Mouse (Mus musculus) liver, embryonic 14.5 days (tissue): ENCODE results near the gene Agbl1. TPM values are rescaled to one million over a fixed set of nuclear protein-coding genes. Genes with fewer than 3 reads are reported as not detected.

ENCODE experiments used
- ATAC-seq: fragments of 200-750 bp; cut with Nextera tagmentation; 2 replicates; pipeline ENCODE4 v1.8.0; 2017; ENCODE audit warnings: moderate number of reproducible peaks, mild to moderate bottlenecking, moderate library complexity; ENCODE audit not compliant: insufficient read depth
- DNase-seq, 3 experiments: peaks; one replicate each; pipeline ENCODE4 v3.0.0-alpha.2; 2012 to 2013; ENCODE audit warnings: low read depth in 3 of 3, low spot score in 3 of 3
- H3K27ac ChIP-seq: fragments of 300-500 bp; sonication (generic); 2 replicates; pipeline ENCODE4 v1.5.1; 2014; ENCODE audit warnings: moderate library complexity, mild to moderate bottlenecking, control low read depth, inconsistent platforms
- H3K27me3 ChIP-seq: fragments of 300-500 bp; sonication (generic); 2 replicates; pipeline ENCODE4 v1.6.1; 2014; ENCODE audit warnings: mild to moderate bottlenecking, low read length, moderate library complexity; ENCODE audit not compliant: control insufficient read depth, insufficient read depth
- H3K36me3 ChIP-seq: fragments of 300-500 bp; sonication (generic); replicated peaks from 2 replicates; pipeline ENCODE4 v1.6.1; 2014; ENCODE audit warnings: low read depth; ENCODE audit not compliant: control insufficient read depth, insufficient read depth
- H3K4me1 ChIP-seq, 2 experiments: fragments of 200-500 bp in 1 of 2; fragments of 300-500 bp in 1 of 2; sonication (generic) in 1 of 2; replicated peaks; 2 replicates each; pipeline ENCODE4 v1.6.1; 2012 to 2014; ENCODE audit warnings: antibody characterized with exemption in 1 of 2, inconsistent platforms in 1 of 2, low read length in 1 of 2; ENCODE audit not compliant: control insufficient read depth in 2 of 2, insufficient read depth in 2 of 2
- H3K4me2 ChIP-seq: fragments of 300-500 bp; sonication (generic); 2 replicates; pipeline ENCODE4 v1.6.1; 2014; ENCODE audit warnings: low read depth, mild to moderate bottlenecking, control low read depth, moderate library complexity
- H3K4me3 ChIP-seq, 2 experiments: fragments of 200-500 bp in 1 of 2; fragments of 300-500 bp in 1 of 2; sonication (generic) in 1 of 2; 2 replicates each; pipeline ENCODE4 v1.5.1; 2012 to 2014; ENCODE audit warnings: low read depth in 2 of 2, low read length in 2 of 2, mild to moderate bottlenecking in 2 of 2, control low read depth in 1 of 2, inconsistent platforms in 1 of 2, moderate library complexity in 1 of 2; ENCODE audit not compliant: insufficient read depth in 1 of 2
- H3K9ac ChIP-seq: fragments of 300-500 bp; sonication (generic); replicated peaks from 2 replicates; pipeline ENCODE4 v1.6.1; 2014; ENCODE audit warnings: mild to moderate bottlenecking, control low read depth, moderate library complexity
- H3K9me3 ChIP-seq: fragments of 300-500 bp; sonication (generic); 2 replicates; pipeline ENCODE4 v1.6.1; 2016; ENCODE audit warnings: low read length, mixed read lengths; ENCODE audit not compliant: control insufficient read depth
- CTCF ChIP-seq: IDR thresholded peaks from 2 replicates; pipeline ENCODE4 v1.5.1; 2016; ENCODE audit warnings: antibody characterized with exemption, low read depth, control low read depth
- EP300 ChIP-seq: IDR thresholded peaks from 2 replicates; pipeline ENCODE4 v1.6.1; 2016; ENCODE audit warnings: antibody characterized with exemption, low read depth
- WGBS: fragments of 180-500 bp; shearing (Covaris S2); extraction: QIAGEN DNeasy Blood & Tissue Kit; methylation state at CpG from one replicate; pipeline ENCODE4 v1.1.7; 2014; ENCODE audit not compliant: insufficient replicate concordance; 5-methylcytosine and 5-hydroxymethylcytosine counted together
- polyA plus RNA-seq, 2 experiments: library from polyadenylated mRNA; depleted of rRNA in 1 of 2; stranded (reverse) in 1 of 2; unstranded in 1 of 2; fragments of >200 nt; fragmentation: Nextera tagmentation in 1 of 2; extraction: Ambion mirVana in 1 of 2; gene quantifications; 2 replicates each; pipeline versions ENCODE4 v1.2.1 to v1.2.3; 2012 to 2014

Agbl1 gene
- polyA plus RNA-seq, 2 experiments: not detected

DNA sequence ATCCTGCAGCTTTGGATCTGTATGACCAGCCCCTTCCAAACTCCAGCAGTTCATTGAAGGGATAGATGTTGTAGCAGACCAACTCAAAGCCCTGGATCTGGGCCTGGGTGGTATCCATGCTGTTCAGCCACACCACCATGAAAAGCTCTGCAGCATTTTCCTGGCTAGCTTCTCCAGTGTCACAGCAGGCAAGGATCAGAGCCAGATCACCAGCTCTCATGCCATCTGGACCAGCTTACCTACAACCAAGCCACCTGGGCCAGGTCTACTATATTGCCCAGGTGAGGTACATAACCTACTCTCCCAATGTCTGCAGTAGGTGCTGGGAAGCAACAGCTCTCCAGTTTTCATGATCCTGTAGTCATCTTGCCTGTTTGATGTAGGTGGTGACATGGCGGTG lies 884.3 kb downstream of the Agbl1 start:
- no peak overlapping the region for H3K4me3 ChIP-seq
- no peak for ATAC-seq
- no peaks in the 10 kb centered on the region for H3K9me3 ChIP-seq
- no peaks in the 10 kb centered on the region for H3K36me3 ChIP-seq
- TF ChIP-seq EP300 (no peak), CTCF (no peak)
- H3K27ac ChIP-seq: no peak overlapping the region
- 53% methylated on average over 1 of the region's 1 CpGs for WGBS
- no peaks in the 10 kb centered on the region for H3K27me3 ChIP-seq
- no peak overlapping the region for H3K9ac ChIP-seq
- H3K4me1 ChIP-seq: no peaks in the 10 kb centered on the region
- H3K4me2 ChIP-seq: no peak overlapping the region
- DNase-seq: no peak

DNA sequence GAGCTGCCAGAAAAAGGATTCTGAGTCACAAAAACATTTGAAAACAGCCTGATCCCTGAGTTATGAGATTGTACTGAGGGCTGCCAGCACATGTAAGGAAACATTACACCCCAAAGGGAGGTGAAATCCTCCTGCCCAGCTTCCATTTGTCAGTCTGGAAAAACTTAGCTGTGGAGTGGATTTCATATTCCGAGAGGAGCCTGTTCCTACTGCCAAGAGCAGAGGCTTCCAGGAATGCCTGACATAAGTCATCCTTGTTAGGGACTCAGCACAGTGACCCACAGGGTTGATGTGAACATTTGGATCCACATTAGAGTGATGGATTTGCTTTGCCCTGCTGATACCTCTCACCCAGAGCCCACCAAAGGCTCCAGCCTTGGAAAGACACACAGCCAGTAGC lies 899.4 kb downstream of the Agbl1 start:
- TF ChIP-seq CTCF: no peak
- no peak for TF ChIP-seq EP300
- Histone ChIP-seq H3K4me1 (peaks cover 0 to 4% of the 10 kb centered on the region in 2 experiments; a peak in 1 of 4 replicates), H3K9me3 (no peaks in the 10 kb centered on the region), H3K4me2 (no peak overlapping the region), H3K9ac (no peak overlapping the region), H3K27me3 (no peaks in the 10 kb centered on the region), H3K27ac (no peak overlapping the region), H3K36me3 (no peaks in the 10 kb centered on the region), H3K4me3 (no peak overlapping the region)
- 38% methylated on average over 1 of the region's 1 CpGs for WGBS
- no peak for DNase-seq
- ATAC-seq: no peak

DNA sequence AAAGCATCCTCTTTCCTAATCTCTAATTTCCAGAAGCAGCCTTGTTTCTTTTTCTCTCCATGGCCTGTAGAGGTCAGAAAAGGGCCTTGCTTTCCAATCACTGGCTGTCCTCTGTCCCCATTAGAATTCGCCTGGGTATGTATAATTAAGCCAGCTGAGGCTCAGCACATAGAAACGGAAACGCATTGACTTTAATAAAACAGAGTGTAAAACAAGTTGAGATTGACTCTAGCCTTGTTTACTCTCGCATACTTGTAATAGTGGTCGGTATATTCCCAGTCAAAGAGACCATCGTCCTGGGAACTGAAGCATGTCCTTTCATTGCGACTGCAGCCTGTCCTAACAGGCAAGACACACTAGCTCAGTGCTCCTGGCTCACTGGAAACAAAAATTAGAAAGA lies 902.3 kb downstream of the Agbl1 start:
- H3K36me3 ChIP-seq: no peaks in the 10 kb centered on the region
- H3K27ac ChIP-seq: no peak overlapping the region
- H3K4me2 ChIP-seq: no peak overlapping the region
- H3K27me3 ChIP-seq: no peaks in the 10 kb centered on the region
- 32% methylated on average over 7 of the region's 7 CpGs for WGBS
- no peak overlapping the region for H3K4me3 ChIP-seq
- no peak for ATAC-seq
- DNase-seq: no peak
- H3K9ac ChIP-seq: no peak overlapping the region
- no peaks in the 10 kb centered on the region for H3K9me3 ChIP-seq
- TF ChIP-seq EP300 (no peak), CTCF (no peak; the same call in 1 of the 2 replicates)
- H3K4me1 ChIP-seq: peaks cover 0 to 4% of the 10 kb centered on the region in 2 experiments; a peak in 1 of 4 replicates

- ATAC-seq: peak; percentile 50; the same call in 1 of the 2 replicates
- Histone ChIP-seq H3K4me1 (peaks cover 0 to 4% of the 10 kb centered on the region in 2 experiments; a peak in 1 of 4 replicates), H3K9me3 (no peaks in the 10 kb centered on the region), H3K9ac (no peak overlapping the region), H3K4me2 (no peak overlapping the region), H3K36me3 (no peaks in the 10 kb centered on the region), H3K27me3 (no peaks in the 10 kb centered on the region), H3K27ac (no peak overlapping the region), H3K4me3 (no peak overlapping the region)
- 26% methylated on average over 15 of the region's 15 CpGs for WGBS
- TF ChIP-seq EP300 (no peak), CTCF (no peak)
- DNase-seq: no peak
Measured at GRCm38 (mm10) chr7:77132615-77133420, 903.1 kb downstream of the Agbl1 start.

- Histone ChIP-seq H3K36me3 (no peaks in the 10 kb centered on the region), H3K9me3 (no peaks in the 10 kb centered on the region), H3K9ac (no peak overlapping the region), H3K27me3 (no peaks in the 10 kb centered on the region), H3K4me1 (peaks cover 0 to 4% of the 10 kb centered on the region in 2 experiments; a peak in 1 of 4 replicates), H3K4me2 (no peak overlapping the region), H3K4me3 (no peak overlapping the region), H3K27ac (no peak overlapping the region)
- 83% methylated on average over 2 of the region's 2 CpGs for WGBS
- DNase-seq: no peak
- no peak for ATAC-seq
- TF ChIP-seq CTCF (no peak), EP300 (no peak)
Measured at GRCm38 (mm10) chr7:77134860-77135259, 905.2 kb downstream of the Agbl1 start.
